Mouse (Mus musculus): ENCODE measurements around the gene Paf1.

GRCm38 (mm10) chr7:28419416-28419815, 26.7 kb downstream of the Paf1 start:
- no peak for TF ChIP-seq GATA1 (IDR thresholded peaks at IDR 0.05; ENCODE audit: low read length)
- no peak for TF ChIP-seq TAL1 (IDR thresholded peaks at IDR 0.05; ENCODE audit: low read length)

Data from erythroblast, embryonic 14.5 days (primary cell).